Mouse (Mus musculus) embryonic facial prominence, embryonic 11.5 days (tissue): Measurements from ENCODE around the gene Arsk. TPM values are rescaled to one million over a fixed set of nuclear protein-coding genes. Genes with fewer than 3 reads are reported as not detected.

Experiments used
- ATAC-seq: fragments of 200-750 bp; cut with Nextera tagmentation; replicated peaks from 2 replicates; pipeline ENCODE4 v1.8.0; 2017; ENCODE audit warnings: low read depth; ENCODE audit not compliant: insufficient number of reproducible peaks, low FRiP score, low TSS enrichment
- DNase-seq: peaks from one replicate; pipeline ENCODE4 v3.0.0-alpha.2; 2015; ENCODE audit warnings: low spot score
- H3K27ac ChIP-seq: fragments of 300-500 bp; sonication (generic); replicated peaks from 2 replicates; pipeline ENCODE4 v1.5.1; 2014; ENCODE audit warnings: mild to moderate bottlenecking, low read depth, low read length, control low read depth
- H3K27me3 ChIP-seq: fragments of 300-500 bp; sonication (generic); 2 replicates; pipeline ENCODE4 v1.6.1; 2014; ENCODE audit warnings: mild to moderate bottlenecking, low read length, moderate library complexity, mixed read lengths; ENCODE audit not compliant: control insufficient read depth, insufficient read depth
- H3K36me3 ChIP-seq: fragments of 300-500 bp; sonication (generic); replicated peaks from 2 replicates; pipeline ENCODE4 v1.6.1; 2014; ENCODE audit warnings: low read depth, mild to moderate bottlenecking, low read length, moderate library complexity, mixed read lengths; ENCODE audit not compliant: control insufficient read depth, insufficient read depth
- H3K4me1 ChIP-seq: fragments of 300-500 bp; sonication (generic); 2 replicates; pipeline ENCODE4 v1.6.1; 2014; ENCODE audit warnings: low read length, mixed read lengths; ENCODE audit not compliant: control insufficient read depth, insufficient read depth
- H3K4me2 ChIP-seq: fragments of 300-500 bp; sonication (generic); 2 replicates; pipeline ENCODE4 v1.6.1; 2014; ENCODE audit warnings: low read depth, mild to moderate bottlenecking, control low read depth, low read length, moderate library complexity
- H3K4me3 ChIP-seq: fragments of 300-500 bp; sonication (generic); 2 replicates; pipeline ENCODE4 v1.5.1; 2014; ENCODE audit warnings: low read depth, low read length, control low read depth
- H3K9ac ChIP-seq: fragments of 300-500 bp; sonication (generic); replicated peaks from 2 replicates; pipeline ENCODE4 v1.6.1; 2014; ENCODE audit warnings: mild to moderate bottlenecking, control low read depth, low read length
- H3K9me3 ChIP-seq: fragments of 300-500 bp; sonication (generic); replicated peaks from 2 replicates; pipeline ENCODE4 v1.6.1; 2016; ENCODE audit warnings: mild to moderate bottlenecking, low read length, inconsistent platforms, mixed read lengths; ENCODE audit not compliant: control insufficient read depth
- WGBS: fragments of 180-500 bp; shearing (Covaris S2); extraction: QIAGEN DNeasy Blood & Tissue Kit; methylation state at CpG from one replicate; pipeline ENCODE4 v1.1.7; 2014; 5-methylcytosine and 5-hydroxymethylcytosine counted together
- polyA plus RNA-seq: library from polyadenylated mRNA; unstranded; fragments of >200 nt; fragmentation: Nextera tagmentation; extraction: Ambion mirVana; gene quantifications from 2 replicates; pipeline ENCODE4 v1.2.1, GENCODE M21; 2014

The Arsk gene
- polyA plus RNA-seq, 1 experiment from 2014 or later = 8.1 TPM

DNA sequence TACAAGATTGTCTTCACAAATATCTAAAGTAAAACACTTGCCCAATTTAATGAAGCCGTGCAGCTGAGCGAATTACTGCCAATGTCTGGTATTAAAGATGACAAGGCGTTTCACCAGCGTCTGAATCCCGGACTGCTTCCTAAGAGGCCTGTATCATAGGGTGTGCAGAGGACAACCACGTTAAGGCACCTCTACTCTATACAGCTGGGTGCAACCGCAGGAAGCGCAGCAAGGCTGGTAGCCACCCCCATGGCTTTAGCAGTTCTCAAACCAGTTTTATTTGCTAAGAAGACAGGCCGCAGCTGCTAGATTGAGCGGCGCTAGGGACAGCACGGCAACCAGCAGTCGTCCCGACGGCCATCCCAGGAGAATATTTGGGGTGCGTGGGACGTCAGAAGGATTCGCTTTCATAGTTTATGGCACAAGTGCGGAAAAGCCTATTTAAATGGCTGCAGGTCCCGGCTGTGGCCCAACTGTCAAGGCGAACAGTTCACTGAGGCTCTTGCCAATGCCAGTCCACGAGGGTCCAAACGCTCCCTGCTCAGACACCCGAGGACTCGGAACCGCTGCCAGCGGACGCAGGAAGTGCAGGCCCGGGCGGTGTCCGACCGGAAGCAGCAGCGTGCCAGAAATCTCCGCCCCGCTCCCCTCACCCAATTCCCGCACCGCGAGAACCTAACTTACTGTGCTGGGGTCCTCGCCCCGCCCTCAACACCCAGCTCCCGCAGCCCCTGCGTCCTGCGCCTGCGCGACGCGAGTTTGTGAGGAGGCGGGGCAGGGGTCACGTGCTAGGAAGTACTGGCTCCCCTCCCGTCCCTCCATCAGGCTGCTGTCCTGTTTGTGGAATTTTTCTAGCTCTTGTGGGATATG is 80.3 kb downstream of the Arsk start, which contains the start of gene Rfesd:
Gene Rfesd (minus strand): TSS at position 746 of the 870 bp plus-strand sequence.
- no peaks in the 10 kb centered on the region for H3K36me3 ChIP-seq
- no peaks in the 10 kb centered on the region for H3K9me3 ChIP-seq
- H3K27me3 ChIP-seq = no peaks in the 10 kb centered on the region
- H3K4me3 ChIP-seq = peak within 1 kb of the TSS; percentile 74
- peak; percentile 100 for ATAC-seq
- peak within 1 kb of the TSS; percentile 94 for H3K9ac ChIP-seq
- WGBS = 1% methylated on average over 50 of the region's 50 CpGs
- peak within 1 kb of the TSS; percentile 85 for H3K27ac ChIP-seq
- H3K4me1 ChIP-seq = no peaks in the 10 kb centered on the region
- H3K4me2 ChIP-seq = peak within 1 kb of the TSS; percentile 72
- DNase-seq = peak; percentile 99

DNA sequence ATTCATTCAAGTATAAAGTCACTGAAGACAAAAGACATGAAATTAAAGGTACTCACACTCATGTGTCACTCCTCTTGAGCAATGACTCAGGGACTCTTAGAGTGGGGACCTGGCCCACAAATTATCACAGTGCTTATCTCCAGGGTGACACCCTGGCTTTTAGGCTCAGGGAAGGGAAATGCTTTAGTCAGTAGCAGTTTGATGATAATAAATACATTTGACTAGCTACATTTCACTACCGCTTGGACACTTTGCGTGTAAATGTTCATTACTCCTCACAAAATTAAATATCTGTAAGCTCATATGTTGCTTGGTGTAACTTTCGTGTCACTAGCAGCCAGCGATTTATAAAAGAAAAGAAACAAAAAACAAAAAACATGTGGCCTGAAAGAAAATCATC is 81.0 kb downstream of the Arsk start:
- Histone ChIP-seq H3K4me2 (peak overlapping the region; percentile 72), H3K4me1 (no peaks in the 10 kb centered on the region), H3K27me3 (no peaks in the 10 kb centered on the region), H3K9me3 (no peaks in the 10 kb centered on the region), H3K9ac (peak overlapping the region; percentile 94), H3K27ac (no peak overlapping the region), H3K36me3 (no peaks in the 10 kb centered on the region), H3K4me3 (peak overlapping the region; percentile 74)
- no peak for ATAC-seq
- DNase-seq = no peak
- whole genome bisulfite sequencing = 81% methylated on average over 4 of the region's 4 CpGs

GRCm38 (mm10) chr13:76014511-76014910 is 83.9 kb downstream of the Arsk start:
- WGBS = 73% methylated on average over 2 of the region's 2 CpGs
- Histone ChIP-seq H3K36me3 (no peaks in the 10 kb centered on the region), H3K4me1 (no peaks in the 10 kb centered on the region), H3K4me2 (no peak overlapping the region), H3K9me3 (no peaks in the 10 kb centered on the region), H3K27me3 (no peaks in the 10 kb centered on the region), H3K9ac (no peak overlapping the region), H3K4me3 (no peak overlapping the region), H3K27ac (no peak overlapping the region)
- DNase-seq (no peak), ATAC-seq (no peak)

Other genes starting within 250 kb of the Arsk start
- 78.4 and 88.5 TPM in 2 replicates for gene Rhobtb3, start 154.7 kb downstream of the Arsk start, polyA plus RNA-seq
- gene Spata9, start 131.5 kb downstream of the Arsk start, polyA plus RNA-seq = 0.66 and 0.67 TPM in 2 replicates
- gene Rfesd, start 79.9 kb downstream of the Arsk start, polyA plus RNA-seq = 21.9 and 23.4 TPM in 2 replicates
- 0.43 and 0.47 TPM in 2 replicates for gene Gpr150, start 41.7 kb downstream of the Arsk start, polyA plus RNA-seq
- 18.8 and 23.5 TPM in 2 replicates for gene Ttc37, start 74 bp upstream of the Arsk start, polyA plus RNA-seq
- not detected in 2 replicates for gene Fam81b, start 206.4 kb upstream of the Arsk start, polyA plus RNA-seq